Mouse (Mus musculus): ENCODE measurements around the gene Ddit4. TPM values are rescaled to one million over a fixed set of nuclear protein-coding genes. Genes with fewer than 3 reads are reported as not detected.

Ddit4 gene
- polyA plus RNA-seq, 1 experiment from 2014 or later, result 77.0 TPM

GRCm38 (mm10) chr10:59969821-59970449 is 18.3 kb upstream of the Ddit4 start:
- WGBS, result 1% methylated on average over 25 of the region's 25 CpGs
- ATAC-seq (ENCODE audit: low FRiP score, low read depth), result 0 out of 2 replicates have a peak, but pooled peaks have one; percentile 0

GRCm38 (mm10) chr10:59967309-59967942 is 15.8 kb upstream of the Ddit4 start:
- Histone ChIP-seq H3K27me3 (no peaks in the 10 kb centered on the region), H3K4me2 (replicated peaks) (no peak overlapping the region), H3K36me3 (no peaks in the 10 kb centered on the region), H3K27ac (peak overlapping the region; percentile 53; the same call in 1 of the 2 replicates), H3K4me3 (no peak overlapping the region), H3K9me3 (no peaks in the 10 kb centered on the region), H3K9ac (no peak overlapping the region), H3K4me1 (peaks cover 65% of the 10 kb centered on the region)
- 77% methylated on average over 6 of the region's 6 CpGs for WGBS
- ATAC-seq (ENCODE audit: low FRiP score, low read depth), result no peak

More at GRCm38 (mm10) chr10:59969821-59970449, 18.3 kb upstream of the Ddit4 start:
- Histone ChIP-seq H3K4me2 (replicated peaks) (peak overlapping the region; percentile 80), H3K27me3 (no peaks in the 10 kb centered on the region), H3K36me3 (no peaks in the 10 kb centered on the region), H3K27ac (peak overlapping the region; percentile 89), H3K4me3 (peak overlapping the region; percentile 54), H3K9me3 (no peaks in the 10 kb centered on the region), H3K4me1 (peaks cover 71% of the 10 kb centered on the region), H3K9ac (peak overlapping the region; percentile 82)

GRCm38 (mm10) chr10:59966743-59967142 is 15.1 kb upstream of the Ddit4 start:
- 94% methylated on average over 6 of the region's 6 CpGs for WGBS
- H3K4me3 ChIP-seq, result no peak overlapping the region
- peak overlapping the region; percentile 99 for H3K27ac ChIP-seq
- H3K9ac ChIP-seq, result no peak overlapping the region
- no peak overlapping the region for H3K4me2 ChIP-seq (replicated peaks)
- ATAC-seq (ENCODE audit: low FRiP score, low read depth), result no peak
- no peaks in the 10 kb centered on the region for H3K9me3 ChIP-seq
- H3K4me1 ChIP-seq, result peaks cover 64% of the 10 kb centered on the region
- H3K36me3 ChIP-seq, result no peaks in the 10 kb centered on the region
- no peaks in the 10 kb centered on the region for H3K27me3 ChIP-seq

GRCm38 (mm10) chr10:59965788-59966187 is 14.2 kb upstream of the Ddit4 start:
- no peaks in the 10 kb centered on the region for H3K27me3 ChIP-seq
- peak overlapping the region; percentile 99 for H3K27ac ChIP-seq
- 19% methylated on average over 8 of the region's 8 CpGs for WGBS
- peak overlapping the region; percentile 39; the same call in 1 of the 2 replicates for H3K9ac ChIP-seq
- H3K4me3 ChIP-seq, result no peak overlapping the region
- no peaks in the 10 kb centered on the region for H3K36me3 ChIP-seq
- peak overlapping the region; percentile 53 for H3K4me2 ChIP-seq (replicated peaks)
- ATAC-seq (ENCODE audit: low FRiP score, low read depth), result peak; percentile 76
- H3K9me3 ChIP-seq, result no peaks in the 10 kb centered on the region
- peaks cover 60% of the 10 kb centered on the region for H3K4me1 ChIP-seq

GRCm38 (mm10) chr10:59965362-59965695 is 13.7 kb upstream of the Ddit4 start:
- Histone ChIP-seq H3K27ac (peak overlapping the region; percentile 99), H3K4me3 (peak overlapping the region; percentile 8; the same call in 1 of the 2 replicates), H3K4me2 (replicated peaks) (peak overlapping the region; percentile 53), H3K9me3 (no peaks in the 10 kb centered on the region), H3K4me1 (peaks cover 55% of the 10 kb centered on the region), H3K36me3 (no peaks in the 10 kb centered on the region), H3K27me3 (no peaks in the 10 kb centered on the region), H3K9ac (peak overlapping the region; percentile 39)
- WGBS, result 24% methylated on average over 9 of the region's 9 CpGs
- peak; percentile 4; the same call in 1 of the 2 replicates for ATAC-seq (ENCODE audit: low FRiP score, low read depth)

GRCm38 (mm10) chr10:59964504-59965361 is 13.1 kb upstream of the Ddit4 start:
- Histone ChIP-seq H3K4me1 (peaks cover 49% of the 10 kb centered on the region), H3K9me3 (no peaks in the 10 kb centered on the region), H3K9ac (peak overlapping the region; percentile 39), H3K27ac (peak overlapping the region; percentile 99), H3K27me3 (no peaks in the 10 kb centered on the region), H3K4me2 (replicated peaks) (peak overlapping the region; percentile 53), H3K36me3 (no peaks in the 10 kb centered on the region), H3K4me3 (peak overlapping the region; percentile 8)
- 6% methylated on average over 20 of the region's 23 CpGs for WGBS
- ATAC-seq (ENCODE audit: low FRiP score, low read depth), result peak; percentile 82

- Histone ChIP-seq H3K9me3 (no peaks in the 10 kb centered on the region), H3K4me3 (no peak overlapping the region), H3K27ac (peak overlapping the region; percentile 99), H3K36me3 (no peaks in the 10 kb centered on the region), H3K4me1 (peaks cover 49% of the 10 kb centered on the region), H3K4me2 (replicated peaks) (no peak overlapping the region), H3K9ac (no peak overlapping the region), H3K27me3 (no peaks in the 10 kb centered on the region)
- WGBS, result 64% methylated on average over 2 of the region's 2 CpGs
- ATAC-seq (ENCODE audit: low FRiP score, low read depth), result no peak
Observed at GRCm38 (mm10) chr10:59963609-59964008, 12.0 kb upstream of the Ddit4 start.

GRCm38 (mm10) chr10:59959517-59959916 is 7.9 kb upstream of the Ddit4 start:
- no peak overlapping the region for H3K9ac ChIP-seq
- no peak overlapping the region for H3K4me2 ChIP-seq (replicated peaks)
- WGBS, result 76% methylated on average over 12 of the region's 12 CpGs
- no peak overlapping the region for H3K27ac ChIP-seq
- H3K4me3 ChIP-seq, result no peak overlapping the region
- no peaks in the 10 kb centered on the region for H3K36me3 ChIP-seq
- no peaks in the 10 kb centered on the region for H3K27me3 ChIP-seq
- no peak for ATAC-seq (ENCODE audit: low FRiP score, low read depth)
- H3K9me3 ChIP-seq, result no peaks in the 10 kb centered on the region
- peaks cover 41% of the 10 kb centered on the region for H3K4me1 ChIP-seq

GRCm38 (mm10) chr10:59958458-59958857 is 6.8 kb upstream of the Ddit4 start:
- no peaks in the 10 kb centered on the region for H3K36me3 ChIP-seq
- H3K4me2 ChIP-seq (replicated peaks), result no peak overlapping the region
- 47% methylated on average over 5 of the region's 5 CpGs for WGBS
- H3K9ac ChIP-seq, result no peak overlapping the region
- H3K9me3 ChIP-seq, result no peaks in the 10 kb centered on the region
- no peak for ATAC-seq (ENCODE audit: low FRiP score, low read depth)
- no peaks in the 10 kb centered on the region for H3K27me3 ChIP-seq
- no peak overlapping the region for H3K4me3 ChIP-seq
- H3K4me1 ChIP-seq, result peaks cover 31% of the 10 kb centered on the region
- H3K27ac ChIP-seq, result no peak overlapping the region; the same call in 1 of the 2 replicates

GRCm38 (mm10) chr10:59957171-59958149 is 5.8 kb upstream of the Ddit4 start:
- Histone ChIP-seq H3K27me3 (no peaks in the 10 kb centered on the region), H3K4me3 (peak overlapping the region; percentile 15; the same call in 1 of the 2 replicates), H3K9ac (peak overlapping the region; percentile 48; the same call in 1 of the 2 replicates), H3K4me2 (replicated peaks) (peak overlapping the region; percentile 54), H3K27ac (peak overlapping the region; percentile 28; the same call in 1 of the 2 replicates), H3K4me1 (peaks cover 36% of the 10 kb centered on the region), H3K9me3 (no peaks in the 10 kb centered on the region), H3K36me3 (no peaks in the 10 kb centered on the region)
- 17% methylated on average over 25 of the region's 25 CpGs for WGBS
- no peak for ATAC-seq (ENCODE audit: low FRiP score, low read depth)

- peaks cover 36% of the 10 kb centered on the region for H3K4me1 ChIP-seq
- H3K36me3 ChIP-seq, result no peaks in the 10 kb centered on the region
- H3K4me3 ChIP-seq, result no peak overlapping the region
- 62% methylated on average over 5 of the region's 5 CpGs for WGBS
- ATAC-seq (ENCODE audit: low FRiP score, low read depth), result no peak
- H3K4me2 ChIP-seq (replicated peaks), result no peak overlapping the region
- no peaks in the 10 kb centered on the region for H3K27me3 ChIP-seq
- H3K9me3 ChIP-seq, result no peaks in the 10 kb centered on the region
- no peak overlapping the region for H3K9ac ChIP-seq
- no peak overlapping the region for H3K27ac ChIP-seq
Observed at GRCm38 (mm10) chr10:59956681-59957080, 5.0 kb upstream of the Ddit4 start.

Data from limb, embryonic 13.5 days (tissue).